Mouse (Mus musculus): ENCODE data around the gene Parp11. TPM values are rescaled to one million over a fixed set of nuclear protein-coding genes. Genes with fewer than 3 reads are reported as not detected.

Parp11 gene
- polyA plus RNA-seq, 1 experiment from 2014 or later = 18.3 TPM

DNA sequence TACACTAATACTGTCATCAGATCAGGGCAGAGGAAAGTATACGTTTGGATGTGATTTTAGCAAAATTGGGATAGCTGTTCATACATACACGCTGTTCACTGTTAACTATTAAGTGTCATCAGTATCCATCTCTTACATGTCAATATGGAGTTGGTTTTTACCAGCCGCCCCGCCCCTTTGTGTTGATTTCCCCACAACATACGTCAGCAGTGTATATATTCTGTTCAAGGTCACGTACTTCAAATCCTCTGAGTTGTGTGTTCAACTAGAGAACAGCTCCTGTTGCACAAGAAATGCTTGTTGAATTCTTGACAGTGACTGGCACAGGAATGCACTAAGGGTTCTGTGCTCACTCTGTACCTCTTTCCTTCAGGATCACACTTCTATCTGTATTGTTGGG is 8.2 kb downstream of the Parp11 start:
- peaks cover 4% of the 10 kb centered on the region; the same call in 1 of the 2 replicates for H3K4me1 ChIP-seq (ENCODE audit: control insufficient read depth, insufficient read depth, low read length)
- 82% methylated on average over 6 of the region's 6 CpGs for WGBS
- no peak overlapping the region for H3K27ac ChIP-seq (ENCODE audit: low read length)
- no peak overlapping the region for H3K9ac ChIP-seq (ENCODE audit: low read length)
- no peaks in the 10 kb centered on the region for H3K9me3 ChIP-seq (replicated peaks; ENCODE audit: control insufficient read depth, low read length)
- peak overlapping the region; percentile 76 for H3K4me2 ChIP-seq (ENCODE audit: low read depth, low read length)
- no peak overlapping the region for H3K4me3 ChIP-seq (ENCODE audit: low read length)
- H3K27me3 ChIP-seq (ENCODE audit: control insufficient read depth, insufficient read depth, low read length) = no peaks in the 10 kb centered on the region
- no peak for ATAC-seq (replicated peaks; ENCODE audit: extremely low read depth, insufficient read depth, low FRiP score)
- no peaks in the 10 kb centered on the region for H3K36me3 ChIP-seq (ENCODE audit: control insufficient read depth, insufficient read depth)

GRCm38 (mm10) chr6:127455440-127455839 is 8.8 kb downstream of the Parp11 start:
- no peak for ATAC-seq (replicated peaks; ENCODE audit: extremely low read depth, insufficient read depth, low FRiP score)
- H3K27ac ChIP-seq (ENCODE audit: low read length) = no peak overlapping the region
- no peak overlapping the region for H3K4me2 ChIP-seq (ENCODE audit: low read depth, low read length)
- no peak overlapping the region for H3K9ac ChIP-seq (ENCODE audit: low read length)
- peaks cover 4% of the 10 kb centered on the region; the same call in 1 of the 2 replicates for H3K4me1 ChIP-seq (ENCODE audit: control insufficient read depth, insufficient read depth, low read length)
- WGBS = 91% methylated on average over 4 of the region's 4 CpGs
- no peak overlapping the region for H3K4me3 ChIP-seq (ENCODE audit: low read length)
- H3K27me3 ChIP-seq (ENCODE audit: control insufficient read depth, insufficient read depth, low read length) = no peaks in the 10 kb centered on the region
- no peaks in the 10 kb centered on the region for H3K9me3 ChIP-seq (replicated peaks; ENCODE audit: control insufficient read depth, low read length)
- H3K36me3 ChIP-seq (ENCODE audit: control insufficient read depth, insufficient read depth) = no peaks in the 10 kb centered on the region

GRCm38 (mm10) chr6:127456769-127457168 is 10.1 kb downstream of the Parp11 start:
- no peaks in the 10 kb centered on the region for H3K27me3 ChIP-seq (ENCODE audit: control insufficient read depth, insufficient read depth, low read length)
- peaks cover 4% of the 10 kb centered on the region; the same call in 1 of the 2 replicates for H3K4me1 ChIP-seq (ENCODE audit: control insufficient read depth, insufficient read depth, low read length)
- H3K9ac ChIP-seq (ENCODE audit: low read length) = no peak overlapping the region
- H3K9me3 ChIP-seq (replicated peaks; ENCODE audit: control insufficient read depth, low read length) = no peaks in the 10 kb centered on the region
- ATAC-seq (replicated peaks; ENCODE audit: extremely low read depth, insufficient read depth, low FRiP score) = no peak
- no peak overlapping the region for H3K4me2 ChIP-seq (ENCODE audit: low read depth, low read length)
- no peak overlapping the region for H3K27ac ChIP-seq (ENCODE audit: low read length)
- H3K4me3 ChIP-seq (ENCODE audit: low read length) = no peak overlapping the region
- 97% methylated on average over 2 of the region's 2 CpGs for WGBS
- no peaks in the 10 kb centered on the region for H3K36me3 ChIP-seq (ENCODE audit: control insufficient read depth, insufficient read depth)

DNA sequence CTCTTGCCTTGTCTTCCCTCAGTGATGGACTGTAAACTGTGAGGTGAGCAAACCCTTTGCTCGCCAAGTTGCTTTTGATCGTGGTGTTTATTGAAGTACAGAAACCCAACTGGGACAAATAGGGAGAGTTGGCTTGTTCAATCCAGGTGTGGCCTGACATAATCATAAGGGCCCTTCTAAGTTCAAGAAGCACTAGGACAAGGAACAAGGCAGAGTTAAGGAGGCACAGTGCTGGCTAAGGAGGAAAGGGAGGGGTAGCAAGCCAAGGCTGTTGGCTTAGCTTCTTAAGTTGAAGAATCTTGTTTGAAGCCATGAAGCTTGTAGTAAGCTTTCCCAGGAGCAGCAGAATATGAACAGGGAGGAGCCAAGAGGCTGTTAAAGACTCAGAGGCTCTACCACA is 13.1 kb downstream of the Parp11 start:
- Histone ChIP-seq H3K4me2 (ENCODE audit: low read depth, low read length) (no peak overlapping the region), H3K4me3 (ENCODE audit: low read length) (no peak overlapping the region), H3K9me3 (replicated peaks; ENCODE audit: control insufficient read depth, low read length) (no peaks in the 10 kb centered on the region), H3K9ac (ENCODE audit: low read length) (no peak overlapping the region), H3K27me3 (ENCODE audit: control insufficient read depth, insufficient read depth, low read length) (no peaks in the 10 kb centered on the region), H3K36me3 (ENCODE audit: control insufficient read depth, insufficient read depth) (no peaks in the 10 kb centered on the region), H3K4me1 (ENCODE audit: control insufficient read depth, insufficient read depth, low read length) (peaks cover under 1% of the 10 kb centered on the region; the same call in 1 of the 2 replicates), H3K27ac (ENCODE audit: low read length) (no peak overlapping the region)
- WGBS = 81% methylated on average over 2 of the region's 2 CpGs
- ATAC-seq (replicated peaks; ENCODE audit: extremely low read depth, insufficient read depth, low FRiP score) = no peak

DNA sequence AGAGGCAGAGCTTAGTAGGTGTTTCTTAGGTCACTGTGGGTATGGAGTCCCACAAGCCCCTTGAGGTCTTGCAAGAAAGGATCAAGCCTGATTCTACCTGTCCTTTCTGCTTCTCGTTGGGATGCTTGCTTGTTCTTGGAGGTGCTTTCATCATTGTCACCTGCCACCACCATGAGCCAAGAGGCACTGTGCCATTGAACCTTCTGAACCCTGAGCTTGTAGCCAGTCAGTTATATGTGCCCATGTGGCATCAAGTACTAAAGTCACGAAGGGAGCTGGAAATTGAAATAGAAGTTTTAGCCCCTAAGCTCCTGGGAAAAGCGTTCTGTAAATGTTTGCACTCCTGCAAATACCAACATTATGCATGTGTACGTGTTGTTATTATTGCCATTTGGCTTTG is 14.9 kb downstream of the Parp11 start:
- WGBS = 85% methylated on average over 4 of the region's 4 CpGs
- Histone ChIP-seq H3K27ac (ENCODE audit: low read length) (no peak overlapping the region), H3K9me3 (replicated peaks; ENCODE audit: control insufficient read depth, low read length) (no peaks in the 10 kb centered on the region), H3K36me3 (ENCODE audit: control insufficient read depth, insufficient read depth) (no peaks in the 10 kb centered on the region), H3K4me3 (ENCODE audit: low read length) (no peak overlapping the region), H3K27me3 (ENCODE audit: control insufficient read depth, insufficient read depth, low read length) (no peaks in the 10 kb centered on the region), H3K9ac (ENCODE audit: low read length) (no peak overlapping the region), H3K4me1 (ENCODE audit: control insufficient read depth, insufficient read depth, low read length) (no peaks in the 10 kb centered on the region), H3K4me2 (ENCODE audit: low read depth, low read length) (no peak overlapping the region)
- no peak for ATAC-seq (replicated peaks; ENCODE audit: extremely low read depth, insufficient read depth, low FRiP score)

DNA sequence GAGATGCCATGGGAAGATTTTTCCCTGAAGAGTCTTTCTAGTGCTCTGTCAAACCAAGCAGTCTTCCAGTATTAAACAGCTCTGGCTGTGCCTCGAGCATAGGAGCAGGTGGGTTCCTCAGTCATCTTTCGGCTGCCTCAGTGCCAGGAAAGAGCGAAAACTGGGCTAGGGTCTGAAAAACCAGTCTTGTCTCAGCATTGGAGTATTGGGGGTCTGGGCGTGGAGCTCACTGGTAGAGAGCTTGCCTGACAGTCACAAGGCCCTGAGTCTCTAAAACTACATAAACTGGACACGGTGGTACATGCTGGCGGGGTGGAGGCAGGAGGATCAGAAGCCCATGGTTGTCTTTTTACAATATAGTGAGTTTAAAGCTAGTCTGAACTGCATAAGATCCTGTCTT is 15.6 kb downstream of the Parp11 start:
- no peaks in the 10 kb centered on the region for H3K27me3 ChIP-seq (ENCODE audit: control insufficient read depth, insufficient read depth, low read length)
- no peaks in the 10 kb centered on the region for H3K36me3 ChIP-seq (ENCODE audit: control insufficient read depth, insufficient read depth)
- H3K27ac ChIP-seq (ENCODE audit: low read length) = no peak overlapping the region
- no peaks in the 10 kb centered on the region for H3K4me1 ChIP-seq (ENCODE audit: control insufficient read depth, insufficient read depth, low read length)
- no peaks in the 10 kb centered on the region for H3K9me3 ChIP-seq (replicated peaks; ENCODE audit: control insufficient read depth, low read length)
- WGBS = 90% methylated on average over 6 of the region's 6 CpGs
- no peak overlapping the region for H3K4me3 ChIP-seq (ENCODE audit: low read length)
- no peak overlapping the region for H3K9ac ChIP-seq (ENCODE audit: low read length)
- H3K4me2 ChIP-seq (ENCODE audit: low read depth, low read length) = no peak overlapping the region
- no peak for ATAC-seq (replicated peaks; ENCODE audit: extremely low read depth, insufficient read depth, low FRiP score)

- Histone ChIP-seq H3K4me1 (ENCODE audit: control insufficient read depth, insufficient read depth, low read length) (no peaks in the 10 kb centered on the region), H3K27ac (ENCODE audit: low read length) (no peak overlapping the region), H3K36me3 (ENCODE audit: control insufficient read depth, insufficient read depth) (no peaks in the 10 kb centered on the region), H3K9ac (ENCODE audit: low read length) (no peak overlapping the region), H3K4me2 (ENCODE audit: low read depth, low read length) (no peak overlapping the region), H3K4me3 (ENCODE audit: low read length) (no peak overlapping the region), H3K27me3 (ENCODE audit: control insufficient read depth, insufficient read depth, low read length) (no peaks in the 10 kb centered on the region), H3K9me3 (replicated peaks; ENCODE audit: control insufficient read depth, low read length) (no peaks in the 10 kb centered on the region)
- ATAC-seq (replicated peaks; ENCODE audit: extremely low read depth, insufficient read depth, low FRiP score) = no peak
- 58% methylated on average over 21 of the region's 21 CpGs for WGBS
Measured at GRCm38 (mm10) chr6:127463273-127464001, 16.8 kb downstream of the Parp11 start.

DNA sequence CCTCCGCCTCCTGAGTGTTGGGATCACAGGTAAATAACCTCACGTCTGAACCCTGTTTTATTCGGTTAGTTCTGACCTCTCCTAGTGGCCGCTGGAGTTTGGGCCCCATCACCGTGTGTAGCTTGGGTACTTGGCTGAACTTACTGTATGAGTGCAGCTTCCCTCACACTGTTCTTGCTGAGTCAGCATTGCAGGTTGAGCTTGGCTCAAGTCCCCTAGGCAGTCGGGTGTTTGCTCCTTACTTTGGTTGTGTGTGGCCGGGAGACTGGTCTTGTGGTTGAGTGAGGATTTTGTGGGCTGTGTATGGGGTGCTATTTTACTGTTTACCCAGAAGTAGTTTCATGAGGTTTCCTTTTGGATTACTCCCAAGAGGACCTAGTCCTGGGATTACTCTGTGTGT is 17.9 kb downstream of the Parp11 start:
- 86% methylated on average over 7 of the region's 7 CpGs for WGBS
- H3K4me3 ChIP-seq (ENCODE audit: low read length) = no peak overlapping the region
- no peaks in the 10 kb centered on the region for H3K9me3 ChIP-seq (replicated peaks; ENCODE audit: control insufficient read depth, low read length)
- H3K27ac ChIP-seq (ENCODE audit: low read length) = no peak overlapping the region
- H3K36me3 ChIP-seq (ENCODE audit: control insufficient read depth, insufficient read depth) = 0 out of 2 replicates have a peak, but pooled peaks cover 6% of the 10 kb centered on the region
- H3K9ac ChIP-seq (ENCODE audit: low read length) = no peak overlapping the region
- H3K27me3 ChIP-seq (ENCODE audit: control insufficient read depth, insufficient read depth, low read length) = no peaks in the 10 kb centered on the region
- no peak overlapping the region for H3K4me2 ChIP-seq (ENCODE audit: low read depth, low read length)
- no peak for ATAC-seq (replicated peaks; ENCODE audit: extremely low read depth, insufficient read depth, low FRiP score)
- H3K4me1 ChIP-seq (ENCODE audit: control insufficient read depth, insufficient read depth, low read length) = no peaks in the 10 kb centered on the region

DNA sequence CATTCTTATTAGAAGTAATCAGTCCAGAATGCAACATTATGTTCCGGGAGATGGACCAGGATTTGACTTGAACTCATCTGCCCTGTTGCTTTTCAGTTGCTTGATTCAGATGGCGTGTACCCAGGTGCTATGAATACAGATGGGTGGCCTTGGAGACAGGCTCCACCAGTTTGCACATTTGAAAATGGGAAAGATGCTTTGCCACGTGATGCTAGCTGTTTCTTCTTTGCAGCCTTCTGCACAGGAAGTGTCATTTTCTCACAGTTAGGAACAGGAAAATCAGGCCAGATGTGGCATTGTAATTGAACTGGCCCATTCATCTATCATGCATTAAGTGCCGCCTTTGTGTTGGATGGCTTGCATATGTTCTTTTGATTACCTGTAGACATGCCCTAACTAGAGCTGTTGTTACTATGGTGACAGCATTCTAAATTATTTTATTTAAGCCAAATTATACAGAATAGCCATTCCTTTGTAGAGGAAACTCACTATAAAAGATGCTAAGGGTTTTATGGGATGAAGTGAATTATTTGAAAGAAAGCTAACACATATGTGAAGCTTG is 20.2 kb downstream of the Parp11 start:
- Histone ChIP-seq H3K4me1 (ENCODE audit: control insufficient read depth, insufficient read depth, low read length) (no peaks in the 10 kb centered on the region), H3K4me3 (ENCODE audit: low read length) (no peak overlapping the region), H3K9me3 (replicated peaks; ENCODE audit: control insufficient read depth, low read length) (no peaks in the 10 kb centered on the region), H3K36me3 (ENCODE audit: control insufficient read depth, insufficient read depth) (0 out of 2 replicates have a peak, but pooled peaks cover 6% of the 10 kb centered on the region), H3K9ac (ENCODE audit: low read length) (no peak overlapping the region), H3K4me2 (ENCODE audit: low read depth, low read length) (no peak overlapping the region), H3K27ac (ENCODE audit: low read length) (no peak overlapping the region), H3K27me3 (ENCODE audit: control insufficient read depth, insufficient read depth, low read length) (no peaks in the 10 kb centered on the region)
- WGBS = 80% methylated on average over 4 of the region's 4 CpGs
- no peak for ATAC-seq (replicated peaks; ENCODE audit: extremely low read depth, insufficient read depth, low FRiP score)
